Mouse (Mus musculus) thymus, adult 2 months (tissue): ENCODE measurements around the gene Slc38a4.

ENCODE experiments used
- CTCF ChIP-seq: fragments of 200-500 bp; IDR thresholded peaks from 2 replicates; pipeline ENCODE4 v1.5.1; 2012; ENCODE audit warnings: mild to moderate bottlenecking, control low read depth, low read length, moderate library complexity, borderline replicate concordance; ENCODE audit not compliant: control insufficient read depth, poor library complexity, insufficient read depth; ENCODE audit errors: extremely low read depth
- POLR2A ChIP-seq: fragments of 200-500 bp; IDR thresholded peaks from 2 replicates; pipeline ENCODE4 v1.6.1; 2012; ENCODE audit warnings: mild to moderate bottlenecking, low read length, control low read depth, moderate library complexity; ENCODE audit not compliant: control insufficient read depth, poor library complexity, insufficient read depth; ENCODE audit errors: extremely low read depth

GRCm38 (mm10) chr15:97030984-97031492 is 24.7 kb downstream of the Slc38a4 start:
- TF ChIP-seq POLR2A (no peak), CTCF (no peak)
